Mouse (Mus musculus) cerebellum, adult 8-10 months (tissue): ENCODE measurements around the gene Fam172a.
"Not testable (repeated sequence)": the region's sequence is repeated elsewhere in the genome, so short reads cannot be mapped to it uniquely, and the experiment has no call there.

Source experiments
- DNase-seq: peaks from one replicate; pipeline ENCODE4 v3.0.0; 2022

Fam172a gene

GRCm38 (mm10) chr13:77701733-77702132, at the start of gene Fam172a:
Gene Fam172a (plus strand): TSS chr13:77702033.
- DNase-seq, result not testable (repeated sequence)

DNA sequence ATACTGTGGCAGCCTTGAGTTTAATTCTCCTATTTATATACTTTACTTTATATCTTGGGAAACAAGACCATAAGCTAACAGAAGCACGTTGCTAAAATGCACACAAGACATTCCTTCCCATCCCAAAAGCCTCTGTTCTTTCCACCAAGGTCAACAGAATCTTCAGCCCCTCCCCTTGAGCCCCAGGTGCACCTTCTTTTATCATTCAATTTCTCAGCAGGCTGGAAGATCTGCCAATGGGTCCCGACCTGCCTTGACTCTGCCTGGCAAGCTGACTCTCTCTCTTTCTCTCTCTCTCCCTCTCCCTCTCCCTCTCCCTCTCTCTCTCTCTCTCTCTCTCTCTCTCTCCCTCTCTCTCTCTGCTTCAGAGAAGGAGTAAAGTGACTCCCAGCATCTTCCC, 13.2 kb upstream of the Fam172a start:
- no peak for DNase-seq

- DNase-seq, result peak; percentile 86
These were observed 6.7 kb downstream of the Fam172a start for GRCm38 (mm10) chr13:77708514-77709013.

DNA sequence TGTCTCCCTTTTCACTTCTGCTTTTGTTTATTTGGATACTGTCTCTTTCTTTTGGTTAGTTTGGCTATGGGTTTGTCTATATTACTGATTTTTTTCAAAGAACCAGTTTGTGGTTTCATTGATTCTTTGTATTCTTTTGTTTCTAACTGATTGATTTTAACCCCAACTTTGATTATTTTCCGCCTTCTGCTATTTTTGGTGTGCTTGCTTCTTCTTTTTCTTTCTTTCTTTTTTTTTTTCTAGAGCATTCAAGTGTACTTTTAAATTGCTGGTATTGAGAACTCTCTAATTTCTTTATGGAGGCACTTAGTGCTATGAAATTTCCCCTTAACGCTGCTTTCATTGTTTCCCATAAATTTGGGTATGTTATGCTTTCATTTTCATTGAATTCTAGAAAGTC, 15.7 kb downstream of the Fam172a start:
- DNase-seq, result no peak

DNA sequence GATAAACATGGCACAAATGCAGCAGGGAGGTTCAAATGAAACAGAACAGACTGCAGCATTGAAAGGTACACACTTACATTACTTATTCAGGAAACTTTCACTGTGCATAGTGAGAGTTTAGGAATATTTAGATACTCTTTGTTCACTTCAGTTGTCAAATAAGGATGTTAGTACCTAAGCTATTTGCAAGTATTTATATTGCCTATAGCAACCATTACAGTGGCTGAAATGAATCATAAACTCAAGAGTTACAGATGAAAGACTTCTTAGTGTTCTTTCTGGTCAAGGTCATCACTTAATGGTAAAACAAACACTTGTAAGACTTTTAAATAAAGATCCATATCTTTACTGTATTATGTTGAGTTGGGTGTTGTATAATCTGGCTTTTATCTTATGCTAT, 41.0 kb downstream of the Fam172a start:
- no peak for DNase-seq

DNA sequence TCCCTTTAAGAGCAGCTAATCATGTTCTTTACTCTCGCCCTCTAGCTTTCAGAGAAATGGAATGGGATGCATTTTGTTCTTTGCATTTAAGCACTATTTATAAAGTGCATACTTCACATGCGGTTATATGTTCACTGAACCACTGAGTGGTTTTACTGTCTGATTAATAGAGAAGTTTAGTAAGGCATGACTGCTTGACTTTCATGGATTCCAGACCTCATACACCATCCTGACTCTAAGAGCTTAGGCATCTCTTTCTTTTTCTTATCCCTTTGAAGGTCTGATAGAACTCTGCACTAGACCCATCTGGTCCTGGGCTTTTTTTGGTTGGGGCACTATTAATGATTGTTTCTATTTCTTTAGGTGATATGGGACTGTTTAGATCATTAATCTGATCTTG, 75.8 kb downstream of the Fam172a start:
- DNase-seq, result no peak

DNA sequence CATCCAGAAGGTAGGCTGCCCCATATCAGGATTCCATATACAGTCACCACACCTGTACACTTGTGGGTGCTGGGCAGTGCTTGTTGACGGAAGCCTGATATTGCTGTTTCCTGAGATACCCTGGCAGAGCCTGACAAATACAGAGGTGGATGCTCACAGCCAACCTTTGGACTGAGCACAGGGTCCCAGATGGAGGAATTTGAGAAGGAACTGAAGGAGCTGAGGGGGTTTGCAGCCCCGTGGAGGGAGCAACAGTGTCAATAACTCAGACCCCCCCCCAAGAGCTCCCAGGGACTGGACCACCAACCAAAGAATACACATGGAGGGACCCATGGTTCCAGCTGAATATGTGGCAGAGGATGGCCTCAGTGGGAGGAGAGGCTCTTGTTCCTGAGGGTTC, 105.5 kb downstream of the Fam172a start:
- DNase-seq, result not testable (repeated sequence)

DNA sequence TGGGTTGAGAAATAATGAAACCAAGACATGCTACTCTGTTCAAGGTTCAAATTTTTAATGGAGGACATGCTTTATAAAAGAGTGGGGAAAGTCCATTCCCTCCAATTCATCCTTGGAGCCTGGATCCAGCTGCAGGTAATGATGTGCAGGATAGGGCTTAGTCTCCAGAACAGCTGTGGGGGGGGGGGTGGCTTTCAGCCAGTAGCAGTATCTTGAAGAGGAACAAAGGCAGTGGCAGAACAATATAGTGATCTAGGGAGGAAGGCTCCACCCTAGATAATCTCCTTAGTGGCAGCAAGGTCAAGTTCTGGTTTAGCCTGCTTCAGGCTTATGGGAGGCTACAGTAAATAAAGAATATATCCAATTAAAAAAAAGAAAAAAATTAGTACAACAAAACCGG, 108.6 kb downstream of the Fam172a start:
- no peak for DNase-seq

GRCm38 (mm10) chr13:77826138-77826537, 124.3 kb downstream of the Fam172a start:
- DNase-seq, result no peak

GRCm38 (mm10) chr13:77843017-77843654, 141.3 kb downstream of the Fam172a start:
- DNase-seq, result no peak

GRCm38 (mm10) chr13:77848868-77849267, 147.0 kb downstream of the Fam172a start:
- DNase-seq, result no peak

DNA sequence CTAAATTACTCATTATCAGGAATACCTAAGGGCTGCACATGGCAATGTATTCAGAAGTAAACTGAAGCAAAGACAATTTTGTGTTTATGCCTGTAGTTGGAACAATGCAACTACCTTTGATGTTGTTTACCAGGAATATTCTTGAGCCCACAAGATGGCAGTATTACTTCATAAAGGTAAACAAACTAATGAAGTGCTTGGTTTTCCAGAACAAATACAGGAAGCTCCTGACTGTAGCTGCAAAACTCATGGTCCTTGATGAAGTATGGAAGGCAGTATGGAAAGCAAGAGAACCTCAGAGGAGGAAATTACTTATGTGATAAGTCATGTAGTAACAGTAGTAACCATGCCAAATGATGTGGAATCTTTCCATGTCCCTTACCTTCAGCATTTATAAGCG, 163.0 kb downstream of the Fam172a start:
- DNase-seq, result peak; percentile 4

DNA sequence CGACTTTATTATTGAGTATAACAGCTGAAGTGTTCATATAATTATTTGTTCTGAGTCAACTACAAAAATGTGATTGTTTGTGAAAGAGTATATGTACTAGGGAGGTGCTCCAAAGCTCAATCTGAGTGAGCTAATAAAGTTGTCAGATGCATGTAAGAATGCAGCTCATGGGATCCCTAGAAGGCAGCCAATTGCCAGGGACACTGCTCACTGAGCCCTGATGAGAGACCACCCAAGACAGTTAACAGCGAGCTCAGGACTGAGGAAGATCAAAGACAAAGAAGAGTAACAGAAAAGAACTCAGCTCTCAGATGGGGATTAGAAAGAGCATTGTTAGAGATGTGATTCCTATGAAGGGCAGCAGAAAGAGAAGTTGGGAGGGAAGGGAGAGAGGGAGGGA, 166.5 kb downstream of the Fam172a start:
- DNase-seq, result no peak

DNA sequence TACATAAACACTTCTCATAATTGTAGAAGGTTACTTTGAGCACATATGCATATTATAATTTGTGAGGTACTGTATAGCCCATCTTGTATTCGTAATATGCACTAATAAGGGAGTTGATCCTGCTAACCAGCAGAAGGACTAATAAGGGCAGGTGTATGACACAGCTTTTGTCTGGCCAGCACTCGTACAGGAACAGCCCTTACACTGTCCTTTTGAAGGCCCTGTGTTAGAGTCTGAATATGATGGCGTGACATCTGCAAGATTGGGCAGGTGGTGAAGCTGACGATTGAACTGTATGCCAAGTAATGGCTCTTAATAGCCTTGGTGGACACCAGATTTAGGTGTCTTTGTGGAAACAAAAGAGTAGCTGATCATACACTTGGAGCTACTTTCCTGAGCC, 176.3 kb downstream of the Fam172a start:
- DNase-seq, result no peak

DNA sequence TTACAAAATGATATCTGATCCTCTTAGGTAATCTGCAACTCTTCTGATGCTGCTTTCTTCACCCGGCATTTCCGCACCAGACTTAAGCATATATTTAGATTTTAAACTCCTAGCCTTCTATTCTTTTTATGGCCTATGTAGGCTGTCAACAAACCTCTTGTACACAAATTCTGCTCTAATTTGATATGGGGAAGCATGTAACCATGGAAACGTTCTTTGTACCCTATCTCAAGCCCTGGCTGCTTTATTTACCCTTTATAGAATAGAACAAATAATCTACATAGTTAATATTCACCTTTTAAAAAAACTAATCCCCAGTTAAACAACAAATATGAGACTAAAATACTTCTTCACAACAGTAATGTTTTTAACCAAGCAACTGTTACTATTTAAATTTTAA, 176.7 kb downstream of the Fam172a start:
- no peak for DNase-seq

DNA sequence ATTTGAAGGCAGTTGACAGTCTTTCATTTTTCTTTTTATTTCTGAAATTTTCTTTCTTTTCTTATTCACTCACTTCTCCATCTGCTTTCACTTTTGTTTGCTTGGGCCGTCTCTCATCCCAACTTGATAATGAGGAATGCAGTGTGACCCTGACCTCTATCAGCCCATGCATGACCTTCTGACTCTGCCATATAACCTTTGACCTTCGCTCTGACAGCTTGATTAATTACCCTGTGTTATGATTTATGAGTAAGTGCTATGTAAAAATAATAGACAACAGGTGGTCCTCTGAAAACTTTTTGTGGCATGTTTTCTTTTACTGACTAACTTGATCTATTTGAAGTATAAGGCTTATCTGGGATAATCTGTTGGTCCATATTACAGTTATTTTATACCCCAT, 195.8 kb downstream of the Fam172a start:
- no peak for DNase-seq

- DNase-seq, result no peak
These were observed 196.4 kb downstream of the Fam172a start for GRCm38 (mm10) chr13:77898066-77898796.

DNA sequence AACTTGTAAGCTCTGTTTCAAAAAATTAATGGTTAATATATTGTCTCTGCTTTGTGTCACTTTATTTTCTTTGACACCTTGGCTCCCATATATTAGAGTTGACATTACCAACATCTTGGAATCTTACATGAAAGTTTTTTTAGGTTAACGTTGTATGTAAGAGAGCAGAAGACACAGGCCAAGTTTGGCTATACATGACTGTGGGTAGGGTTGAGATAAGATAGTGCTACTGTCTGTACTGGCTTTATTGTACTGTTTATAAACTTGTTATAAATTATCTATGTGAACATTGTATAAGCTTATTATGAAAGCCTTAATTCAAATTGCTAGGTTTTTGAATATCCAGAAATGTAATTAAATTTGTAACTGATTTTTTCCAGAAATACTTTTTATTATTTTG, 197.9 kb downstream of the Fam172a start:
- no peak for DNase-seq

- no peak for DNase-seq
These were observed 199.0 kb downstream of the Fam172a start for GRCm38 (mm10) chr13:77900843-77901242.

DNA sequence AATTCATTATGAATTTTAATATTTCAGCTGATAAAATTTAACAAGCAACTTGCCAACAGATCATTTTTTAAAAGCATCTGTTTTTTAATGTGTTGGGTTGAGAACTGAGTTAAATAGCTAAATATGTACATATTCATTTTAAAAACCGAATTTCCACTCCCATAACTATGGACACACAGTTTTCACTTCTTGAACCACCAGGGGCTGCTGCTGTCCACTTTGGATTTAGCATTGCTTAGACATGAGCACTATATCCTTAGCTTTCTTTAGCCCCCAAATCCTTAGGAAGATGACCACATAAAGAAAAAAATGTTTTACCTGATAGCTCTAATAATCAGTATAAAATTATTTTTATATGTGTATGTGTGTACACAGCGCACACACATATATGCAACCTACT, 207.4 kb downstream of the Fam172a start:
- no peak for DNase-seq

GRCm38 (mm10) chr13:77922834-77923233, 221.0 kb downstream of the Fam172a start:
- no peak for DNase-seq

GRCm38 (mm10) chr13:77957611-77958010, 255.8 kb downstream of the Fam172a start:
- DNase-seq, result no peak

DNA sequence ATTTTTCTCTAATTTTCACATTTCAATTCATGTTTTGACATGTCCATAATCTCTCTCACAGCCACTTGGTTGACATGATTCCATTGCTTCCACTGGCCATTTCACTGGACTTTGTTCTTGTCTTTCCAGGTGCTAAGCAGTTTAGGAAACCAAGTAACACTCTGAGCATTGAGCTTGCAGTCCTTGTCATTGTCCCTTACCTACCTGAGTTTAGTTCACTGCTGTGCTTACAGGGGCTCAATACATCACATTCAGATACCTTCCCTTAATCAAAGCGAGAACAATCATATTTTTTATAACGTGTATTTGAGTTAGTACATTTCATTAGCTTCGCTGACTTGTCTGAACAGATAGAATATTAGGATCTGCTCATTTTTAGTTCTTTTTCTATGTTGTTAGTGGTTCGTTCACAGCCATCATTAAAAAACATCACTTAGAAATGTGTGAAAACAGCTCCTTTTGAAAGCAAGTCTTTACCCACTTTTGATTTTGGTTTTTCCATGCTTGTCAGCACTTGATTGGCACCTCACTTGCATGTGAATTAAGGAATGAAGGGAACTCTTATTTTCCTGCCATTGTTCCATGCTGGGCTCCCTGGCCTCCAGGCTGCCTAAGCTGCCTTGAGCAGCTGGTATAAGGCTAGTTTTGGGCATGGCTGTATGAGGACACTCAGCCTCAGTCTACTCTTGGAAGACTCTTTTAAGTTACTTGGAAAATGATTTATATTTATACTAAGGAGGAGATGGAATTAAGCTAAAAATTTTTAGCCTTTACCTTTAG, 257.9 kb downstream of the Fam172a start:
- DNase-seq, result no peak

GRCm38 (mm10) chr13:77976248-77976647, 274.4 kb downstream of the Fam172a start:
- DNase-seq, result no peak
